Mouse (Mus musculus): Measurements from ENCODE around the gene Kntc1.

Kntc1 gene

GRCm38 (mm10) chr5:123866457-123866856 is 116.9 kb downstream of the Kntc1 start:
- no peak for ATAC-seq (ENCODE audit: low TSS enrichment)

- ATAC-seq (ENCODE audit: low TSS enrichment) = no peak
Observed at GRCm38 (mm10) chr5:123869615-123870014, 120.1 kb downstream of the Kntc1 start.
